Mouse (Mus musculus): ENCODE measurements around the gene Sec61g. TPM values are rescaled to one million over a fixed set of nuclear protein-coding genes. Genes with fewer than 3 reads are reported as not detected.
A peak's percentile ranks its signal among the peaks of the same experiment; 100 is the strongest.
"Not testable (repeated sequence)": the region's sequence is repeated elsewhere in the genome, so short reads cannot be mapped to it uniquely, and the experiment has no call there.

The Sec61g gene
- polyA plus RNA-seq, 1 experiment from 2014 or later, result 26.8 TPM

- ATAC-seq, result no peak
- Histone ChIP-seq H3K4me2 (ENCODE audit: low read length) (no peak overlapping the region), H3K36me3 (ENCODE audit: control insufficient read depth, insufficient read depth, low read length) (no peaks in the 10 kb centered on the region), H3K27me3 (replicated peaks; ENCODE audit: control insufficient read depth, insufficient read depth, low read length) (no peaks in the 10 kb centered on the region), H3K27ac (ENCODE audit: low read depth, low read length) (no peak overlapping the region), H3K4me1 (ENCODE audit: control insufficient read depth, insufficient read depth, low read depth, low read length) (no peaks in the 10 kb centered on the region), H3K4me3 (ENCODE audit: low read length) (no peak overlapping the region), H3K9me3 (ENCODE audit: control insufficient read depth, low read length) (no peaks in the 10 kb centered on the region), H3K9ac (ENCODE audit: low read depth, low read length) (no peak overlapping the region)
- WGBS, result 50% methylated on average over 2 of the region's 2 CpGs
Observed at GRCm38 (mm10) chr11:16525724-16526123, 17.4 kb upstream of the Sec61g start.

GRCm38 (mm10) chr11:16524917-16525640 is 16.8 kb upstream of the Sec61g start:
- no peak overlapping the region for H3K27ac ChIP-seq (ENCODE audit: low read depth, low read length)
- H3K4me1 ChIP-seq (ENCODE audit: control insufficient read depth, insufficient read depth, low read depth, low read length), result no peaks in the 10 kb centered on the region
- no peaks in the 10 kb centered on the region for H3K36me3 ChIP-seq (ENCODE audit: control insufficient read depth, insufficient read depth, low read length)
- WGBS, result 42% methylated on average over 3 of the region's 3 CpGs
- no peaks in the 10 kb centered on the region for H3K9me3 ChIP-seq (ENCODE audit: control insufficient read depth, low read length)
- H3K27me3 ChIP-seq (replicated peaks; ENCODE audit: control insufficient read depth, insufficient read depth, low read length), result no peaks in the 10 kb centered on the region
- no peak overlapping the region for H3K9ac ChIP-seq (ENCODE audit: low read depth, low read length)
- ATAC-seq, result peak; percentile 83
- no peak overlapping the region for H3K4me3 ChIP-seq (ENCODE audit: low read length)
- H3K4me2 ChIP-seq (ENCODE audit: low read length), result no peak overlapping the region

GRCm38 (mm10) chr11:16515081-16515480 is 6.8 kb upstream of the Sec61g start:
- H3K4me1 ChIP-seq (ENCODE audit: control insufficient read depth, insufficient read depth, low read depth, low read length); H3K9me3 ChIP-seq (ENCODE audit: control insufficient read depth, low read length); ATAC-seq; H3K4me3 ChIP-seq (ENCODE audit: low read length); H3K27me3 ChIP-seq (replicated peaks; ENCODE audit: control insufficient read depth, insufficient read depth, low read length); H3K9ac ChIP-seq (ENCODE audit: low read depth, low read length); H3K36me3 ChIP-seq (ENCODE audit: control insufficient read depth, insufficient read depth, low read length); H3K4me2 ChIP-seq (ENCODE audit: low read length); H3K27ac ChIP-seq (ENCODE audit: low read depth, low read length): not testable (repeated sequence)
- WGBS, result 96% methylated on average over 16 of the region's 16 CpGs

GRCm38 (mm10) chr11:16514221-16514620 is 5.9 kb upstream of the Sec61g start:
- H3K27ac ChIP-seq (ENCODE audit: low read depth, low read length); H3K9ac ChIP-seq (ENCODE audit: low read depth, low read length); H3K9me3 ChIP-seq (ENCODE audit: control insufficient read depth, low read length); H3K27me3 ChIP-seq (replicated peaks; ENCODE audit: control insufficient read depth, insufficient read depth, low read length); H3K4me3 ChIP-seq (ENCODE audit: low read length); H3K36me3 ChIP-seq (ENCODE audit: control insufficient read depth, insufficient read depth, low read length); H3K4me2 ChIP-seq (ENCODE audit: low read length); ATAC-seq; H3K4me1 ChIP-seq (ENCODE audit: control insufficient read depth, insufficient read depth, low read depth, low read length): not testable (repeated sequence)
- WGBS, result 68% methylated on average over 23 of the region's 23 CpGs

- Histone ChIP-seq H3K27ac (ENCODE audit: low read depth, low read length) (peak overlapping the region; percentile 94), H3K9me3 (ENCODE audit: control insufficient read depth, low read length) (no peaks in the 10 kb centered on the region), H3K4me2 (ENCODE audit: low read length) (peak overlapping the region; percentile 90), H3K27me3 (replicated peaks; ENCODE audit: control insufficient read depth, insufficient read depth, low read length) (no peaks in the 10 kb centered on the region), H3K9ac (ENCODE audit: low read depth, low read length) (peak overlapping the region; percentile 94), H3K4me3 (ENCODE audit: low read length) (peak overlapping the region; percentile 92), H3K36me3 (ENCODE audit: control insufficient read depth, insufficient read depth, low read length) (peaks cover 20% of the 10 kb centered on the region), H3K4me1 (ENCODE audit: control insufficient read depth, insufficient read depth, low read depth, low read length) (peaks cover 10% of the 10 kb centered on the region)
- ATAC-seq, result peak; percentile 81; the same call in 1 of the 2 replicates
- 5% methylated on average over 26 of the region's 26 CpGs for WGBS
Observed at GRCm38 (mm10) chr11:16507385-16508051, 766 bp downstream of the Sec61g start.

GRCm38 (mm10) chr11:16505999-16506398 is 2.3 kb downstream of the Sec61g start:
- H3K4me2 ChIP-seq (ENCODE audit: low read length), result no peak overlapping the region
- 98% methylated on average over 6 of the region's 6 CpGs for WGBS
- H3K9me3 ChIP-seq (ENCODE audit: control insufficient read depth, low read length), result no peaks in the 10 kb centered on the region
- no peak overlapping the region for H3K4me3 ChIP-seq (ENCODE audit: low read length)
- peaks cover 10% of the 10 kb centered on the region for H3K4me1 ChIP-seq (ENCODE audit: control insufficient read depth, insufficient read depth, low read depth, low read length)
- no peak for ATAC-seq
- H3K27ac ChIP-seq (ENCODE audit: low read depth, low read length), result no peak overlapping the region
- H3K27me3 ChIP-seq (replicated peaks; ENCODE audit: control insufficient read depth, insufficient read depth, low read length), result no peaks in the 10 kb centered on the region
- H3K36me3 ChIP-seq (ENCODE audit: control insufficient read depth, insufficient read depth, low read length), result peaks cover 23% of the 10 kb centered on the region
- H3K9ac ChIP-seq (ENCODE audit: low read depth, low read length), result no peak overlapping the region

- Histone ChIP-seq H3K4me1 (ENCODE audit: control insufficient read depth, insufficient read depth, low read depth, low read length) (peaks cover 10% of the 10 kb centered on the region), H3K4me2 (ENCODE audit: low read length) (no peak overlapping the region), H3K27me3 (replicated peaks; ENCODE audit: control insufficient read depth, insufficient read depth, low read length) (no peaks in the 10 kb centered on the region), H3K4me3 (ENCODE audit: low read length) (no peak overlapping the region), H3K27ac (ENCODE audit: low read depth, low read length) (no peak overlapping the region), H3K36me3 (ENCODE audit: control insufficient read depth, insufficient read depth, low read length) (peaks cover 30% of the 10 kb centered on the region), H3K9me3 (ENCODE audit: control insufficient read depth, low read length) (no peaks in the 10 kb centered on the region), H3K9ac (ENCODE audit: low read depth, low read length) (no peak overlapping the region)
- ATAC-seq, result no peak
- WGBS, result 95% methylated on average over 5 of the region's 5 CpGs
Observed at GRCm38 (mm10) chr11:16503150-16503549, 5.1 kb downstream of the Sec61g start.

GRCm38 (mm10) chr11:16502744-16503143 is 5.5 kb downstream of the Sec61g start:
- ATAC-seq, result no peak
- WGBS, result 94% methylated on average over 3 of the region's 3 CpGs
- Histone ChIP-seq H3K27ac (ENCODE audit: low read depth, low read length) (no peak overlapping the region), H3K36me3 (ENCODE audit: control insufficient read depth, insufficient read depth, low read length) (peaks cover 30% of the 10 kb centered on the region), H3K27me3 (replicated peaks; ENCODE audit: control insufficient read depth, insufficient read depth, low read length) (no peaks in the 10 kb centered on the region), H3K4me1 (ENCODE audit: control insufficient read depth, insufficient read depth, low read depth, low read length) (peaks cover 10% of the 10 kb centered on the region), H3K9me3 (ENCODE audit: control insufficient read depth, low read length) (no peaks in the 10 kb centered on the region), H3K4me3 (ENCODE audit: low read length) (no peak overlapping the region), H3K9ac (ENCODE audit: low read depth, low read length) (no peak overlapping the region), H3K4me2 (ENCODE audit: low read length) (no peak overlapping the region)

- Histone ChIP-seq H3K27me3 (replicated peaks; ENCODE audit: control insufficient read depth, insufficient read depth, low read length) (no peaks in the 10 kb centered on the region), H3K9ac (ENCODE audit: low read depth, low read length) (no peak overlapping the region), H3K4me2 (ENCODE audit: low read length) (no peak overlapping the region), H3K4me1 (ENCODE audit: control insufficient read depth, insufficient read depth, low read depth, low read length) (no peaks in the 10 kb centered on the region), H3K36me3 (ENCODE audit: control insufficient read depth, insufficient read depth, low read length) (peaks cover 16% of the 10 kb centered on the region), H3K4me3 (ENCODE audit: low read length) (no peak overlapping the region), H3K27ac (ENCODE audit: low read depth, low read length) (no peak overlapping the region), H3K9me3 (ENCODE audit: control insufficient read depth, low read length) (no peaks in the 10 kb centered on the region)
- 33% methylated on average over 1 of the region's 1 CpGs for WGBS
- ATAC-seq, result no peak
Observed at GRCm38 (mm10) chr11:16498756-16499680, 9.3 kb downstream of the Sec61g start.
